Mouse (Mus musculus): ENCODE results near the gene Serpinb9c.
"Not testable (repeated sequence)": the region's sequence is repeated elsewhere in the genome, so short reads cannot be mapped to it uniquely, and the experiment has no call there.

Serpinb9c gene

GRCm38 (mm10) chr13:33159642-33160041 is at the start of gene Serpinb9c:
Gene Serpinb9c (minus strand): TSS chr13:33159742.
- DNase-seq (ENCODE audit: low spot score): no peak

- DNase-seq (ENCODE audit: low spot score): no peak
These were observed 40.2 kb upstream of the Serpinb9c start for GRCm38 (mm10) chr13:33199740-33200139.

DNA sequence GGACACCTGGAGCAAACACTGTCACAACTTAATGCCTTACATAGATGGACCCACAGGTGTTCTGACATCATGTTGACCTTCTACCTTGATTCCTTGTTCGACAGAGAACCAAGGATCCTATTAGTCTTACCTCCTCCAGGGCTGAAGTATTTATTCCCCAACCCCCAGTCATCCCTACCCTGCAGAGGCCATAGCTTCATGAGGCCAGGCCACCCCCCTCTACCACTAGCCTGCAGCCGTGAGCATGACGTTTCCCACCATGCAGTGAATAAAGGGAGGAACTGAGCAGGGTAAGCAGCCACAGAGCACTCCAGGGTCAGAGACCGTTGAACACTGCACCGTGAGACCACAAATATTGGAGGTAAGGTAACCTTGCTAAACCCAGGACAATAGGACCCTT is 33.1 kb upstream of the Serpinb9c start, which contains the start of gene Serpinb9d:
Gene Serpinb9d (plus strand): TSS at position 301 of the 400 bp plus-strand sequence.
- DNase-seq (ENCODE audit: low spot score): no peak

GRCm38 (mm10) chr13:33190486-33190885 is 30.9 kb upstream of the Serpinb9c start:
- DNase-seq (ENCODE audit: low spot score): not testable (repeated sequence)

GRCm38 (mm10) chr13:33141435-33141834 is 18.1 kb downstream of the Serpinb9c start:
- DNase-seq (ENCODE audit: low spot score): no peak

DNA sequence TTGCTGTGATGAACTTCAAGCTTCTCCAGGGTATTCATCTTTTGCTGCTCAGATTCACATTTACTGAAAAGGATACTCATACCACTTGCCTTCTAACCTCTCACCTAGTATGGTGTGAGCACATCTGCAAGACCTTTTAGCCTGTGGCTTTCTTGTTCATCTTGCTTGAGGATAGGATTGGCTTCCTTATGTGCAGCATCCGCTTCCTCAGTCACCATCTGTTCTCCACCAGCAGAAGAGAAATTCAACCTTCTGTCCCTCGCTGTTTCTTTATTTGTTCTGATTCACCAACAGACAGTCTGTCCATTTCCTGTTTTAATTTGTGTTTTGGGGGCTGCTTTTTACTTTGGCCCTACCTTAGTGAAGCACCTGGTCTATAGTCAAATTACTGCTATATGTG is 21.8 kb downstream of the Serpinb9c start:
- no peak for DNase-seq (ENCODE audit: low spot score)

DNA sequence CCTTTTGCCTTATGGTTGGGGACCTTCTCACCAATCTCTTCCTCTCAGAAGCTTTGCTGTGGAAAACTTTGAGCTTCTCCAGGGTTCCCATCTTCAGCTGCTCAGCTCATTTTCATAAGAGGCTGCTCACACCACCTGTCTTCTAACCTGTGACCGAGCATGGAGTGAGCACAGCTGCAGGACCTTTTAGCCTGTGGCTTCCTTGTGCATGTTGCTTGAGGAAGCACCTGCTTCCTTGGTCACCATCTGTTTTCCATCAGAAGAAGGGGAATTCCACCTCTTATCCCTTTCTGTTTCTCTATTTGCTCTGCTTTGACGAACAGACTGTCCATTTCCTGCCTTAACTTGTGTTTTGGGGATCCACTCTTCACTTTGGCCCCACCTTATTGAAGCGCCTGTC is 46.5 kb downstream of the Serpinb9c start:
- no peak for DNase-seq (ENCODE audit: low spot score)

- DNase-seq (ENCODE audit: low spot score): no peak
These were observed 53.9 kb downstream of the Serpinb9c start for GRCm38 (mm10) chr13:33105626-33106025.

Measured in left cerebral cortex, adult 11 months (tissue).